Mouse (Mus musculus): Measurements from ENCODE around the gene Rsu1.

Rsu1 gene

DNA sequence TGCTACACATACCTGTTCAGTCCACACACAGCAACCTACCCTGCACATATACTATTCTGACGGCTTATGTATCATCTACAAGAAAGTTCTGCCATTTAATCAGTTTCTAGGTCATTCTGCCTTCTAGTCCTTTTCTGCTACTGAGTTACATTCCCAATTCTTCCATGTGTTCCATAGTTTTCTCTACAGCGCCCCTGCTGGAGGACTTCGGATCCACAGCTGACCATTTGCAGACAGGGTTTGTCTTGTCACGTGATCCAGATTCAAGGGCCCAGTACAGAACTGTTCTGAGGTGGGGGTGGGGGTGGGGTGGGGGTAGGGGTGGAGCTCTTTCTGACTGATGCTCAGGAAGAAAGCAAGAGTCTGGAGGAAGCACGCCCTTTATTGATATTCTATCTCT, 102.5 kb downstream of the Rsu1 start:
- no peak for DNase-seq (ENCODE audit: low spot score)

DNA sequence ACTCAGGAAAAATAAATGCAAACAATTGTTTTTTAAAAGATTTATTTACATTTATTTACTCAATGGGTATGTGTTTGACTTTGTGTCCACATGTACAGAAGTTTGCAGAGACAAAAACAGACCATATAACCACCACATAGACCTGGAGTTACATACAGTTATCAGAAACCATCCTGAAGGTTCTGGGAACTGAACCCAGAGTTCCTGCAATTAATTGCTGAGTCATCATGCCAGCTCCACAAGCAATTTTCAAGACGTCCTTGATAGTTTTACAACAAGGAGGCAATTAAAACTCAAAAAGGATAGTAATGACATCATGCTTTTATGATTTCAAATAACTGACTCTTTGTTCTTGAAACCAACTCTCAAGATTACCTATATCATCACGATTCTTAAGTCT, 109.5 kb downstream of the Rsu1 start:
- DNase-seq (ENCODE audit: low spot score) = no peak

DNA sequence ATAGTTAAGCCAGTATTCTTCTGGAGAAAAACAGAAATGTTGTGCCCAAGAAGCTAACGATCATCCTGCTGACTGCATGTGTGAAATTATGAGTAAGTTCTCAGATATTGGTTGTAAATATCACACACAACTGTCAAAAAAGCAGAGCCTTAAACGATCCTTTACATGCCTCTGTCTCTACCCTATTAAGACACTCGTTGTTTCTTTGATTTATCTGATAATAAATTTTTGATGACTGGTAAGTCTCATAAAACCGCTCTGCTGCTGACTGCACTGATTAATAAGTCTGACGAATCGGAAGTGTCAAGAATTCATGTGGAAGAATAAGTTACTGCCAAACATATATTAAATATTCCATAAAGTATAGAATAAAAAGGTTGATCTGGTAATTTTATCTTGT, 126.0 kb downstream of the Rsu1 start:
- no peak for DNase-seq (ENCODE audit: low spot score)

DNA sequence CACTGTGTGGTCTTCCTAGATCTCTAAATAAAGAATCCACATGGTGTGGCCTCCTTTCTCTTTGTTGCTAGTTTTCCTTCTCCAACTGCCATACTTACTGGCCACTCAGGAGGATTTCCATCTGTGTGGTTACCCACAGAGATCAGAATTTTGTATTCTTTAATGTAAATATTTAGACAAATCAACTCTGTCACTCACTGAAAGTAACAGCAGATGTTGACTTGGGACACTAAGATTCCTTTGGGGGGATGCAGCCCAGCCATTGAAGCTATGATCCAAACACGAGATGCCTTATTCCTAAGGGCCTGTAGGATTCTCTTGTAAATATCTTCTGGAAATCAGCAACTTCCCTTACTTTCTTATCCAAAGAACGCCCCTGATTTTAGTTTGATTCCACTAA, 136.3 kb downstream of the Rsu1 start:
- DNase-seq (ENCODE audit: low spot score) = no peak

DNA sequence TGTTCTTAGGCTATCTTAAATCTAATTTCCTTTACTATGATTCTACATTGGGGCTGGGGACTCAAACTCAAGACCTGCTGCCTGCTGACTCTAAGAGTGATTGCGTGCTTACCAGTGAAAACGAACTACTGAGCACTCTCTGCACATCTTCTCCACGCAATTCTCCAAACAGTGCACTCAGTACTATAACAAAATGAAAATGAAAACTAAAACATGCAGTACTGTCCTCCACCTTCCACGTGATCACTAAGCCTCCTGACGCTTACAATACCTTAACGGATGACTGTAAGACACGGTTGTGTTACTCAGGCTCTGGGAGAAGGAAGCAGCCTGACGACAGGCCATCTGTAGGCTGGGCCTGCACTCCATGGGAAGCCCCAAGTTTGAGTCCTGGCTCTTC, 138.4 kb downstream of the Rsu1 start:
- no peak for DNase-seq (ENCODE audit: low spot score)

DNA sequence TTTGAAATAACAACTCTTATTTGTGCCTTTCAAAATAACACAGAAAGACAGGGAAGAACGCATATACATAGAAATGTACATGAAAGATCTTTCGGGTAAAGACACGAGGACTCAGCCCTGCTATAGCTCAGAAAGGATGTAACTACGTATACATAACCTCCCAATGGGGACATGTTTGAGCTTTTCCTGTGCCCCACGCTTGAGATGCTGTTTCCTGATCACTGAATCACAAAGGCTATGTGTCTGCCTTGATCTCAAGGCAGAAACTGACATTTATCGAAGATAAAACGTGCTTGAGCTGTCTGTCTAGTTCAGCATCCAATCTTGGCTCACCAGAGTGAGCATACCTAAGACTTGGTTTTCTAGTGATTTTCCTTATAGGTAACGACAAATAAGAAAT, 138.8 kb downstream of the Rsu1 start:
- no peak for DNase-seq (ENCODE audit: low spot score)

DNA sequence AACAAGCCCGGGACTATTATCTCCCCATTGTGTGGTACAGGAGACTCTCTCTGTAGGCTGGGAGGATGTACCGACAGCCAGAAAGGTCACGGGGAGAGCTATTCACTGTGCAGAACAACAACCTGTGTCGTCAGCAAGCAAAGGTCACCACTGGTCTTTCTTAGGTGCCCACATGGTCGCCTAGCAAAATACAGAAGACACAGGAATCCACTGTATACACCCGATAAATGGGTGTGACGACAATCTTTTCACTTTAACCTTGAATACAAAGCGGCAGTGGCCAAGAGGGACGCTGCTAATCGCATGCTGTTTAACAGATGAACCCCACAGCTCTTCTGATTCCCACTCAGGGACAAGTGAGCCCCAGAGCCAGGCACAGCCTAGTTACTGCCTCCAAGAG, 141.4 kb downstream of the Rsu1 start:
- no peak for DNase-seq (ENCODE audit: low spot score)

DNA sequence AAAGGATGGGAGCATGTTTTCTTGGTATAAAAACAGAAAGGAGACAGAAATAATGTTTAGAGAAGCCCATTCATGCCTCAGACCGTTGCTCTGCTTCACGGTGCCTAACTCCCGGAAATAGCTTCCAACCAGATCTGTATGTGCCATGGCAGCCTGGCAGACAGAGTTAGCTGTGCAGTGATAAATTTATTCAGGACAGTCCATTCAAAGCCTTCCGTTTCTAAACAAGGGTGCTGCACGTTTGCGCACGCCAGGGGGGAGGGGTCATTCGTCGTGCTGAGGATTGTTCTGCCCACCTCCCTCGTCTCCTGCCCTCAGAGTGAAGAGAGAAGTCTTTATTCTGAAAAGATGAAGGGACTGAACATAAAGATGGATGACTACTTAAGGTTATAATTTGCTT, 141.9 kb downstream of the Rsu1 start:
- DNase-seq (ENCODE audit: low spot score) = no peak

DNA sequence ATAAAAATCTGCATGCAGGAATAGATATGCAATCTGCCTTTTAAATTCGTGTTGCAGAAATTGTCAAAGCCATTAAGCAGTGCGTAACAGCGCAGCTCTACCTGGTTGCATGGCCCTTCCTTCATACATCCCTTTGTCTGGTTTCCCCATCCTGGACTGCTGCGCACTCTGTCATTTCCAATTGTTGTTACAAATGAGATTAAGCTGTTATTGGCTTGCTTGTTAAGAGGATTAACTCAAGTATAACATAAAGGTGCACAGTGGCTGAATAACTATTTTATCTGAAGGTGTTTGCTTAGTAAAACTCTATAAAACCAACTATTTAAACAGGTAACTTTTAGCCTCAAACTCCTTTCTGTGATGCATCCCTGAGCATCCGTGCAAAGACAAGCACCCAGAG, 150.8 kb downstream of the Rsu1 start:
- DNase-seq (ENCODE audit: low spot score) = no peak

DNA sequence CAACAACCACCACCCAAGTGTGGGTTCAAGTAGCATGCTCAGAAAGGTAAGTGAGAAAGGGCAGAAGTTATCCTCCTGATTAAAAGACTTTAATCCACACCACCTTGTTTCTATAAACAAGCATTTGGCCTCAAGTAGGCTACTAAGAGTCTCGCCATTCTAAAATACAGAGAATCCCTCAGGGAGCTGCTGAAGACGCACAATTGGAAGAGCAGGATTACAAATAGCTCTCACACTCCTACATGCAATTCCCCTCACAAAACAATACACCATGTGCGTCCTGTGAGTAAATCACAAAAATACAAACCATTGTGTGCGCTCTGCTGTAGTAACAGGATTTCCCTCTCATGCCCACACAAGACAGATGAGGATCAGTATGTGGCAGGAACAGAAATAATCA, 153.3 kb downstream of the Rsu1 start:
- DNase-seq (ENCODE audit: low spot score) = no peak

DNA sequence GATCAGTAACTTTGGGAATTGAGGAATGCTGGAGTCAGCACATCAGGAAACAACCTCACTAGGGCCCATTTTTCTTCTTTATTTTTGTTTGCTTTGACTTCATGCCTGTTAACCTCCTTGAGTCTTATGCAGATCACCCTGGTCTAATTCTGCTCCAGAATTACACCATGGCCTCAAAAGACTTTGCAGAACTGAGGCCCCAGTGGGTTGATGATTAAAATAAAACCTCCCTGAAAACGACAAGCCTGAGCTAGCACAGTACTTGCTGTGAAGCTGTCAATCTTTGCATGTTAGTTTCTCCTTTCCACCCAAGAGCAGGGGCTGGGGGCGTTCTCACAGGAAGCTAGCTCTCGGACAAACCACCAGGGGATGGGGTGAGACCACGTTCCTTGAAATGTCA, 164.7 kb downstream of the Rsu1 start:
- DNase-seq (ENCODE audit: low spot score) = no peak

DNA sequence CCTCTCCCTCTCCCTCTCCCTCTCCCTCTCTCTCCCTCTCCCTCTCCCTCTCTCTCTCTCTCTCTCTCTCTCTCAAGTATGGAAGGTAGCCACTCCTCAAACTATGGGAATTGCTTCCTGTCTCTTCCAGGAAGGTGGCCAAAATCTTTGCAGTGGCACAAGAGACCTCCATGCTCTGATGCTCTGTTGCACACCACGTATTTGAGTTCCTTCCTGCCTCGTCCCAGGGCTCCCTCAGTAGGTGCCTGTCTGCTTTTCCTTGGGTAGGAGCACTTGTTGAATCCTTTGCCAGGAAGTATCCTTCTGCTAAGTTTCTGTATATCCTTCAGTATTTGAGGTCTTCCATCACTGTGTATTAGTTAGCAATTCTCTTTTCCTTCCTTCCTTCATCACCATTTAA, 166.8 kb downstream of the Rsu1 start:
- no peak for DNase-seq (ENCODE audit: low spot score)

DNA sequence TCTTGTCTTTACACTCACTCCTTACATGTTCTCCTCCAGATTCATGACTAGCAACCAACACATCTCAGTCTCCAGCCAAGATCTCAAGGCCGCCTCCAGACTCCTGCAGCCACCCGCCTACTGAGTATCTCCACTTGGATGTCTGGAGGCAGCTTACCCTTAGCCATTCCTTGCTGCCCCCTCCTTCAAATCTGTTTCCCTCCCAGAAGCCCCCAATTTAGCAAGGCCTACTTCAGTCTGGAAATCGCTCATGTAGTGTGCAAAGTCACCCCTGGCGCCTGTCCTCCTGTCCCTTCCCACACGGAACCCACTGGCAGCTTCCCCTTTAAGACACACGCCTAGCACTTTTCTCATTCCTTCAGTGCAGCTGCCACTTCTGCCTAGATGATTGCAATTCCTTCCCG, 167.4 kb downstream of the Rsu1 start:
- DNase-seq (ENCODE audit: low spot score) = no peak

DNA sequence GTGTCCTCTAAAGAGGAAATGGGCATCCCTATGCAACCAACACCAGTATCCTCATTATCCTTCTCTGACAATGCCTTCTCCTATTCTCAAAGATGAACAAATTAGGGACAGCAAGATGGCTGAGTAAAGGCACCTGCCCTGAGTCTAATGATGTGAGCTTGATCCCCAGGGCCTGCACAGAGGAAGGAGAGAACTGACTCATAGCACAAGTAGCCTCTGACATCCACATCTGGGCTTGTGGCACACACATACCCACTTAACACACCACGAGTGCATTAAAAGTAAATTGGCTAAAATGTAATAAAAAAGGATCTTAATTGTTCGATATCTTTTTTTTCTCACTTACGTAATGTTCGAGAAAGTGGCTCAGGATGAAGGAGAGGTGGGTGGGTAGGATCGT, 177.2 kb downstream of the Rsu1 start:
- no peak for DNase-seq (ENCODE audit: low spot score)

DNA sequence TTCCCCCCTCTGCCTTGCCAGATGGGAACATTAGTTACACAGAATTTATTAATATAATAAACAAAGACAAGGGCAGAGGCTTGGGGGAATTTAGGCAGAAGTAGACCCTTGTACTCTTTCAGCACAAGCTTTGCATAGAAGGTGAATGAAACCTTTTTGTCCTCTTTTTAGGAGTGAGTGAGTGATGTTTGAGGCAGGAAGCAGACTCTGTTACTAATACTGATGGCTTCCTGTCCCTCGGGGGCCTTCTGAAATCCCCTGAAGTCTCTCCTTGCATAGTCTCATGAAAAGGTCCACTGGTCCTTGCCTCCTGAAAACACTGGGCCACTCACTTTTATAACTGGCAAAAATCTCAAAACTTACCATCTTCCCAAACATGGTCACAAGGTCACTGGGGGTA, 177.6 kb downstream of the Rsu1 start:
- DNase-seq (ENCODE audit: low spot score) = no peak

DNA sequence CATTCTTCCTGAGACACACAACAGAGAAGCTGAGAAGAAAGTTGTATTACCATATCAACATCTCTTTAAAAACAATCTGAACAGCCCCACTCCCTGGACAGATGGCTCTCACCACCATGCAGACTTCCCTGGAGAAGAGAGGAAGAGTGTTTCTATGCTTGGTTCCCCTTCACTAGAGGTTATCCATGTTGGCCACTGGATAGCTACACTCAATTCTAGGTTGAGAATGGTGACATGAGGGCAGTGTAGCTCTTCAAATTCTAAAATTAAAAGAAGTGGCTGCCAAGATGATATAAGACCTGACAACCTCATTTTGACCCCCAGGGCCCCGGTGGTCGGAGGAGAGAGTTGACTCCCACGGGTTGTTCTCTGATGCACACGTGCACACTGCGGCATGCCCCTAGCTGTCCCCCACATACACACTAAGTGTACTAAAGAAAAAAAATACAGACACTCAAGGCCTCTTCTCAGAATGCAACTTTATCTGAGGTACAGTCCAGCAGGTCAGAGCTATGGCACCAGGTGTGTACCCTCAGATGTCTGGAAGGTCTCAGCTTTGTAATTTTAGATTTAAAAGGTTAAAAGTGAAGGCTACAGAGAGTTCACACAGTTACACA, 179.7 kb downstream of the Rsu1 start:
- DNase-seq (ENCODE audit: low spot score) = no peak

DNA sequence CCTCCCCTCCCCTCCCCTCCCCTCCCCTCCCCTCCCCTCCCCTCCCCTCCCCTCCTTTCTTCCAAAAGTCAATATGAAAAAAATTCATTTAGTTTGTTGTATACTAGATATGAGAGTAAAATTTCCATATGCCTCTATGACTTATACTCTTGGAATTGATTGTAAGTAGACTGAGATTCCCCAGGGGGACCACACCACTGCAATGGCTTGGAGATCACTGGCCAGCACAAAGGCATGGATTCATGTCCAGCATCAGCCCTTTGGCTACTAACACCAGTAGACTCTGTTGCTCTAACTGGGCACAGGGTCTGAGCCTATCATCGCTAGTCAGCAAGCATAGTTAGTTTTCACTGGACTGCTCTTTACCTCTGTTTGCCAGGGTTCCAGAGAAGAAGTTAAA, 180.4 kb downstream of the Rsu1 start:
- DNase-seq (ENCODE audit: low spot score) = no peak

DNA sequence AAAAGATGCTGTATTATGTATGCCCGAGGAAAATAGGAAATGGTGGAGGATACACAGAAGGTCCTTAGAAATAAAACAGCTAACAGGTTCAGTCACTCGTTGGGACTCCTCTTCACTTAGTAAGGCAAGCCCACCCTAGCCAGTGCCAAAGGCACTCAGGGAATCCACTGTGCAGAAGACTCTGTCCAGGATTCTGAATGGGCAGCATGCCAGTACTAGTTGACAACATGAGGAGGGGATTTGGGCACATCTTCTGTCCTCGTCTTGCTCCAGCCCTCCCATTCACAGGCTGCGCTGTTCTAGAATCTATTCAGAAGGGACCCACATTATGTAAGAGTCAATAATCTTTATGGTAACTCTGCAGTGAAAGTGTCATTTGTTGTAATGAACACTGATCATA, 181.4 kb downstream of the Rsu1 start:
- DNase-seq (ENCODE audit: low spot score) = no peak

DNA sequence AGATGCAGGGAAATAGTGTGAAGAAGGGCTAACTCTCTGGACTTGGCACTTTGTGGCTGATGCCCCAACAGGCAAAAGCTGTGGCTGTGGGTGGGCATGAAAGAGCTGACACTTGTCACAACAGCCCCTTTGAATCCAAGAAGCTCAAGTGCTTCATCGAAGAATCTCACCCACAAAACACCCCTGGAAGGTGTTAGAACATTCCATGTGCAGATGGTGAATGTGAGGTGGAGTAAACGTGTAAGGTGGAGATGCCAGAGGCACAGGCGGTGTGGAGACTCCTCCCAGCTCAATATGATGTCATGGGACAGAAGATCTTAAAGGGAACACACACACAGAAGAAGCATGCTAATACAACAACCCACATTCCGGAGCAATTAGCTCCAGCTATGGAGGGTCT, 182.9 kb downstream of the Rsu1 start:
- DNase-seq (ENCODE audit: low spot score) = no peak

DNA sequence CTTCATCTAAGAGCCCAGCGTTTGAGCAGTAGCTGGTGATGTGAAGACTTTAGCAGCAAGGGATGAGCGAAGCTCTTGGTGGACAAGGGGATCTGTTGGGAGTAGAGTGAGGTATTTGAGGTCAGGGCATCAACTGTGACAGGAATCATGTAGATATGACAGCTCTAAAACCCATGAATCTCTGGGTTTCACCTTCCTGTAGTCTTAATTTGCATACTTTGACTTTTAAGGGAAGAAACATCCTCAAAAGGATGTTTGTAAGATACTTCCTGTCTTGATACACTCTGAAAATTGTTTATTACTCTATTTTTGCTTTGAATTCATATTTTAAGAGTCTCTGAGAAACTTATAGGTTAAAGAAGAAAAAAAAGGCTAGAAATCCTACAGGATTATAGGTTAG, 183.4 kb downstream of the Rsu1 start:
- no peak for DNase-seq (ENCODE audit: low spot score)

DNA sequence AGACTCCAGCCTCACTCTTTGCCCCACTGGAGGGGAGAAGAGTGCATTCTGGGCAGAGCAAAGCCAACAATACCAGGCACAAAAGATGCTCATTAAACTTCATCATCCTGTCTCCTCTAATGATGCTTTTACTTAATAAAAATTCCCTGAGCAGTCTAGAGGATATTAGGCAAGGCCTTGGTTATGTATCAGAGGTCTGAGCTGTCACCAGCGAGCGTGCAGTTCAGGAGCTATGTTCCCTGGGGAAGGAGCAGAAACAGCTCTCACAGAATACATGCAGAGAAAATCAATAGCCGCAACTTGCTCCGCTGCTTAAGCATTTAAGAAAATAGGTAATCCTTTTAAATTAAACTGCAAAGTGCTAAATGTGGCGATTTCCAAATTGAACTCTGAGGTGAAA, 187.0 kb downstream of the Rsu1 start:
- no peak for DNase-seq (ENCODE audit: low spot score)

DNA sequence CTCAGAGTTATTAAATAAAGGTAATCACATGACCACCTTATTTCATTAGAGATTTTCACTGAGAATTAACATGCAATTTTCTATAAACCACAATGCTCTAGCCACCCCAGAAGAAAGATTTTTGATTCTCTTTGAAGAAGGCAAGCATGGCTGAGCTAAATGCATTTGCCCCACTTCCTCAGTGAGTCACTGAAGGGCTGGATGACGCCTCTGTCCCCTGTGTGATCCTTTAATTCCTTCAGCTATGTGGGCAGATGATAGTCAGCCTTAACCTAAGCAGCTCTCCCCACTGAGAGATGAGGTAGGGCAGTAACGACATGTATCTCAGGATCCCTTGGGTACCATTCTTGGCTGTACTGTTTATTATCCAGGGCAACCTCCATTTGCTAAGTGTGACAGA, 190.7 kb downstream of the Rsu1 start:
- DNase-seq (ENCODE audit: low spot score) = no peak

DNA sequence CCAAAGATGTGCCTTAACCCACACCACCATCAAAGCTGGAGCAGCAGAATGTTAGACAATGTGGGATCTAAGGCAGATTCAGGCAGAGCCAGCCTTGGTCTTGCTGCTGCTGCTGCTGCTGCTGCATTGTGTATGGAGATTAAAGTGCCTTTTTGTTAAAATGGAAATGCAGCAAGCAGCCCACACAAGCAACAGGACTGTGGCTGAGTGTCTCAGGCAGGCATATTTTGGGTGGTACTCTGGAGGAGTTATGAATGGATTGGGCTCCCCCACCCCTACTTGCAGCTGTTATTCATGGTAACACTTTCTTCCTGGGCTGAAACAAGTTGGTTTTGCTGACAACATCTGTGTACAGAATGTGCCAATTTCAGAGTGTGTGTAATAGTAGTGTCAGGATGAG, 199.0 kb downstream of the Rsu1 start:
- no peak for DNase-seq (ENCODE audit: low spot score)

DNA sequence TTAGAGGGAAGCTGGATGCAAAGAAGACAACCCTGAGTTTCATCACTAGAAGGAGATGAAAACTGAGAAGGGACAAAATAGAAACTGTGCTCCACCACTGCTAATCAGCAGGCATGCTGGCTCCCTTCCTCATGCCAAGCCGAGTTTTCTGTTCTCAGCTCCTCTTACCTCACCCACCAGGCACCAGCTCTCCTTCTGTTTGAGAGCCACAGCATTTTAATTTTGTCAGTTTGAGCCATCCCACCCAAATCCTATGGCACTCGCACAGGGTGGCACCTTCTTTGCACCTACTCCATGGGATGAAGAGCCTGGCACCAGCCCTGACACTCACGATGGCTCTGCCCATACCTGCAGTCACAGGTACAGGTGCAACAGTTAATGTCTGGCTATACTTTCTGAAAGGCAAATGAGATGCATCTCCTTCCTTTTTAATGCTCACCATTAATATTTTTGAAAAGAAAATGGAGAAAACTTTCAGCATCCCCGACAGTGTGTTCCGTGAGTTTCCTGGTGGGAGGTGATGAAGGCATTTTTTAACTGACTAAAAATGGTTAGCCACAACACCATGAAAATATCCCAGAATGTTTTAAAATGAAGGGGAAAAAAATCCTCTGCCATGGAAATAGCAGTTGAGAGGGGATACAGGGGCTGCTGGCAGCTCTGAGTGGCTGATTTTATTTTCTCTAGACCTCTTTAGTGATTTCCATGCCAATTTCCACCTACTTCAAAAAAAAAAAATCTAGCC, 210.6 kb downstream of the Rsu1 start:
- DNase-seq (ENCODE audit: low spot score) = no peak

All from layer of hippocampus, adult 9-10 months (tissue).